Mouse (Mus musculus): ENCODE measurements around the gene Tmprss2.

GRCm38 (mm10) chr16:97544340-97544739 lies 66.7 kb downstream of the Tmprss2 start:
- no peak for TF ChIP-seq FLI1 (IDR thresholded peaks at IDR 0.05; ENCODE audit: low read length)
- no peak for TF ChIP-seq GATA1 (IDR thresholded peaks at IDR 0.05; ENCODE audit: borderline replicate concordance, low read length)

Data from megakaryocyte, embryonic 14.5 days (primary cell).